Mouse (Mus musculus) heart, embryonic 16.5 days (tissue): Measurements from ENCODE around the gene Pde7b. TPM values are rescaled to one million over a fixed set of nuclear protein-coding genes. Genes with fewer than 3 reads are reported as not detected.

ENCODE experiments used
- ATAC-seq: fragments of 200-750 bp; cut with Nextera tagmentation; replicated peaks from 2 replicates; pipeline ENCODE4 v1.8.0; 2017; ENCODE audit warnings: moderate number of reproducible peaks; ENCODE audit not compliant: insufficient read depth, low FRiP score; ENCODE audit errors: extremely low read depth
- H3K27ac ChIP-seq: fragments of 300-500 bp; sonication (generic); 2 replicates; pipeline ENCODE4 v1.5.1; 2014; ENCODE audit warnings: mild to moderate bottlenecking, low read length, control low read depth, moderate library complexity
- H3K27me3 ChIP-seq: fragments of 300-500 bp; sonication (generic); 2 replicates; pipeline ENCODE4 v1.6.1; 2014; ENCODE audit warnings: low read length, mixed read lengths; ENCODE audit not compliant: control insufficient read depth, insufficient read depth
- H3K36me3 ChIP-seq: fragments of 300-500 bp; sonication (generic); 2 replicates; pipeline ENCODE4 v1.6.1; 2014; ENCODE audit not compliant: control insufficient read depth, insufficient read depth
- H3K4me1 ChIP-seq: fragments of 300-500 bp; sonication (generic); 2 replicates; pipeline ENCODE4 v1.6.1; 2014; ENCODE audit warnings: low read length, mixed read lengths; ENCODE audit not compliant: control insufficient read depth, insufficient read depth
- H3K4me2 ChIP-seq: fragments of 300-500 bp; sonication (generic); 2 replicates; pipeline ENCODE4 v1.6.1; 2014; ENCODE audit warnings: low read depth, mild to moderate bottlenecking, control low read depth, low read length
- H3K4me3 ChIP-seq: fragments of 300-500 bp; sonication (generic); 2 replicates; pipeline ENCODE4 v1.5.1; 2014; ENCODE audit warnings: mild to moderate bottlenecking, control low read depth, low read length
- H3K9ac ChIP-seq: fragments of 300-500 bp; sonication (generic); 2 replicates; pipeline ENCODE4 v1.6.1; 2014; ENCODE audit warnings: low read length, control low read depth
- H3K9me3 ChIP-seq: fragments of 300-500 bp; sonication (generic); replicated peaks from 2 replicates; pipeline ENCODE4 v1.6.1; 2016; ENCODE audit warnings: low read length; ENCODE audit not compliant: control insufficient read depth
- WGBS: fragments of 180-500 bp; shearing (Covaris S2); extraction: QIAGEN DNeasy Blood & Tissue Kit; methylation state at CpG from one replicate; pipeline ENCODE4 v1.1.7; 2014; 5-methylcytosine and 5-hydroxymethylcytosine counted together
- polyA plus RNA-seq: library from polyadenylated mRNA; unstranded; fragments of >200 nt; fragmentation: Nextera tagmentation; extraction: Ambion mirVana; gene quantifications from 2 replicates; pipeline ENCODE4 v1.2.1, GENCODE M21; 2015

Gene Pde7b
- polyA plus RNA-seq, 1 experiment from 2014 or later = 4.0 TPM

- H3K4me1 ChIP-seq = no peaks in the 10 kb centered on the region
- no peaks in the 10 kb centered on the region for H3K27me3 ChIP-seq
- no peaks in the 10 kb centered on the region for H3K36me3 ChIP-seq
- no peak overlapping the region for H3K4me2 ChIP-seq
- H3K27ac ChIP-seq = no peak overlapping the region
- no peak for ATAC-seq
- WGBS = 82% methylated on average over 5 of the region's 5 CpGs
- no peak overlapping the region for H3K4me3 ChIP-seq
- H3K9ac ChIP-seq = no peak overlapping the region
- no peaks in the 10 kb centered on the region for H3K9me3 ChIP-seq
Measured at GRCm38 (mm10) chr10:20473505-20473904, 251.4 kb downstream of the Pde7b start.

GRCm38 (mm10) chr10:20472007-20472406 is 252.9 kb downstream of the Pde7b start:
- no peaks in the 10 kb centered on the region for H3K9me3 ChIP-seq
- no peak for ATAC-seq
- H3K4me3 ChIP-seq = no peak overlapping the region
- no peak overlapping the region for H3K4me2 ChIP-seq
- no peaks in the 10 kb centered on the region for H3K36me3 ChIP-seq
- H3K27ac ChIP-seq = no peak overlapping the region
- 0 out of 2 replicates have a peak, but pooled peaks cover 4% of the 10 kb centered on the region for H3K4me1 ChIP-seq
- WGBS = 80% methylated on average over 8 of the region's 8 CpGs
- H3K9ac ChIP-seq = no peak overlapping the region
- no peaks in the 10 kb centered on the region for H3K27me3 ChIP-seq

- Histone ChIP-seq H3K4me1 (peaks cover 8% of the 10 kb centered on the region), H3K4me2 (no peak overlapping the region), H3K9ac (no peak overlapping the region), H3K9me3 (no peaks in the 10 kb centered on the region), H3K27me3 (no peaks in the 10 kb centered on the region), H3K4me3 (no peak overlapping the region), H3K27ac (no peak overlapping the region), H3K36me3 (no peaks in the 10 kb centered on the region)
- 76% methylated on average over 3 of the region's 3 CpGs for WGBS
- no peak for ATAC-seq
Measured at GRCm38 (mm10) chr10:20464631-20465030, 260.2 kb downstream of the Pde7b start.

GRCm38 (mm10) chr10:20463941-20464340 is 260.9 kb downstream of the Pde7b start:
- Histone ChIP-seq H3K27ac (no peak overlapping the region), H3K9ac (no peak overlapping the region), H3K4me1 (peaks cover 12% of the 10 kb centered on the region), H3K4me3 (no peak overlapping the region), H3K4me2 (no peak overlapping the region), H3K36me3 (no peaks in the 10 kb centered on the region), H3K9me3 (no peaks in the 10 kb centered on the region), H3K27me3 (no peaks in the 10 kb centered on the region)
- 93% methylated on average over 1 of the region's 1 CpGs for WGBS
- no peak for ATAC-seq

- H3K27me3 ChIP-seq = no peaks in the 10 kb centered on the region
- H3K36me3 ChIP-seq = no peaks in the 10 kb centered on the region
- H3K4me1 ChIP-seq = peaks cover 16% of the 10 kb centered on the region
- WGBS = 20% methylated on average over 4 of the region's 4 CpGs
- no peak overlapping the region for H3K9ac ChIP-seq
- 0 out of 2 replicates have a peak, but pooled peaks have one; percentile 53 for ATAC-seq
- H3K4me2 ChIP-seq = no peak overlapping the region
- no peaks in the 10 kb centered on the region for H3K9me3 ChIP-seq
- peak overlapping the region; percentile 43 for H3K27ac ChIP-seq
- H3K4me3 ChIP-seq = no peak overlapping the region
Measured at GRCm38 (mm10) chr10:20462596-20462995, 262.3 kb downstream of the Pde7b start.

GRCm38 (mm10) chr10:20459657-20460350 is 265.1 kb downstream of the Pde7b start:
- Histone ChIP-seq H3K4me3 (no peak overlapping the region), H3K27me3 (no peaks in the 10 kb centered on the region), H3K4me2 (no peak overlapping the region), H3K27ac (peak overlapping the region; percentile 50; the same call in 1 of the 2 replicates), H3K9me3 (no peaks in the 10 kb centered on the region), H3K36me3 (no peaks in the 10 kb centered on the region), H3K4me1 (peaks cover 12% of the 10 kb centered on the region), H3K9ac (no peak overlapping the region)
- WGBS = 94% methylated on average over 7 of the region's 7 CpGs
- ATAC-seq = no peak

- Histone ChIP-seq H3K9ac (no peak overlapping the region), H3K4me1 (peaks cover 12% of the 10 kb centered on the region), H3K36me3 (no peaks in the 10 kb centered on the region), H3K27ac (peak overlapping the region; percentile 50; the same call in 1 of the 2 replicates), H3K4me2 (no peak overlapping the region), H3K9me3 (no peaks in the 10 kb centered on the region), H3K4me3 (no peak overlapping the region), H3K27me3 (no peaks in the 10 kb centered on the region)
- peak; percentile 84 for ATAC-seq
- 25% methylated on average over 3 of the region's 3 CpGs for WGBS
Measured at GRCm38 (mm10) chr10:20459160-20459559, 265.7 kb downstream of the Pde7b start.

- 44% methylated on average over 6 of the region's 6 CpGs for WGBS
- ATAC-seq = no peak
- Histone ChIP-seq H3K4me2 (no peak overlapping the region), H3K27ac (peak overlapping the region; percentile 56; the same call in 1 of the 2 replicates), H3K27me3 (no peaks in the 10 kb centered on the region), H3K36me3 (no peaks in the 10 kb centered on the region), H3K9me3 (no peaks in the 10 kb centered on the region), H3K9ac (no peak overlapping the region), H3K4me1 (peaks cover 10% of the 10 kb centered on the region), H3K4me3 (no peak overlapping the region)
Measured at GRCm38 (mm10) chr10:20454387-20455065, 270.4 kb downstream of the Pde7b start.

GRCm38 (mm10) chr10:20437428-20437827 is 287.4 kb downstream of the Pde7b start:
- no peak overlapping the region for H3K27ac ChIP-seq
- no peaks in the 10 kb centered on the region for H3K27me3 ChIP-seq
- no peak overlapping the region for H3K4me3 ChIP-seq
- H3K36me3 ChIP-seq = peaks cover 9% of the 10 kb centered on the region; the same call in 1 of the 2 replicates
- H3K9me3 ChIP-seq = no peaks in the 10 kb centered on the region
- WGBS = 88% methylated on average over 9 of the region's 9 CpGs
- H3K4me1 ChIP-seq = 0 out of 2 replicates have a peak, but pooled peaks cover 3% of the 10 kb centered on the region
- no peak overlapping the region for H3K9ac ChIP-seq
- no peak overlapping the region for H3K4me2 ChIP-seq
- no peak for ATAC-seq
